Mouse (Mus musculus) spleen, embryonic (tissue): ENCODE measurements at regions not wholly inside any gene's neighbourhood (a gene's known extent, or its start where the extent isn't known, plus 50 kb on each side); places are given as distances from the start of the nearest gene placed in this dataset.
"Not testable (repeated sequence)": the region's sequence is repeated elsewhere in the genome, so short reads cannot be mapped to it uniquely, and the experiment has no call there.

ENCODE experiments used
- CTCF ChIA-PET: fragments of 350-600 bp; sonication (Branson Sonifier 250); formaldehyde crosslinking; loops from one replicate; lab custom pipeline; 2022; lab: Charles Lee

DNA sequence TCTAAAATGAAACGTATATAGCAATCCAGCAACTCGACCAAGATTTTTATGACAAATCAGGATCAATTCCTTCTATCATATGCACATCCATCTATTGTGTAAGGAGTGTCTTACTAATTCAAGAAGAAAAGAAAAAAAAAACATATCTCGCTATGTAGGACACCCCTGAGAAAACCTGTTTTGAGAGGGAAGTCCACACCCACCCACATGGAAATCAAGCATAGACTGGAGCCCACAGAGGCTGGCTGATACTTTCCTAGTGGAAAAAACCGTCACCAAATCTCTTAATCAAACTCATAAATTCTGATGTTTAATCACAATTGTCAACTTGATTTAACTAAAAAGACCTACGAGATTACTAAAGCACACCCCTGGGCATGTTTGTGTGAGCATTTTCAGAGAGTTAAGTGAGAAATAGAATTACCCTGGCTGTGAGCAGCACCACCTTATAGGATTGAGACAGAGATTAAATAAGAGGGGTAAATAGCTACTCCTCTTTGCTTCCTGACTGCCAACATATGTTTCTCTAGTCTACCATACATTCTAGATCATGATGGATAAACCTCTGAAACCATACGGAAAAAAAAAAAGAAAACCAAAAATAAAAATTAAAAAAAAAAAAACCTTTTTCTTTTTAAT lies 525.9 kb downstream of the Gm10283 start:
- CTCF ChIA-PET, result no interaction called here

DNA sequence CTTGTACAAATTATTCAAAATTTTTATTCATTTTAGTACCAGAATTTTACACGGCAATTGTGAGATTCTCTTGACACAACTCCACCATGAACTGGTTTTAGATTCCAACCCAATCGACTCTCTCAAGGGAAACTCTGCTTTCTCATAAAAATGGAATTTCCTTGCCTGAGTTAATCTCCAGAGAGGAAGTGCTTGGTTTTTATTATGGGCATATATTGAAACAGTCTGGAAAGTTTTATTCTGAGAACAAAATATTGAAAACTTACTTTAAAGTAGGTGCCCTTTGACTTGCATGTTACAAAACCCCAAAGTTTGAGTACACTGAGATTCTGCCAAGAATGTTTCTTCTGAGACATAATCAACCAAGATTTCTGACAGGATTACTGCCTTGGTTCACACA lies 537.6 kb downstream of the Gm10283 start:
- CTCF ChIA-PET, result interaction anchor here (0.6 kb wide), 1 partner anchor 15 kb away, joined by 5 read pairs; no protein-coding TSS in a partner anchor

DNA sequence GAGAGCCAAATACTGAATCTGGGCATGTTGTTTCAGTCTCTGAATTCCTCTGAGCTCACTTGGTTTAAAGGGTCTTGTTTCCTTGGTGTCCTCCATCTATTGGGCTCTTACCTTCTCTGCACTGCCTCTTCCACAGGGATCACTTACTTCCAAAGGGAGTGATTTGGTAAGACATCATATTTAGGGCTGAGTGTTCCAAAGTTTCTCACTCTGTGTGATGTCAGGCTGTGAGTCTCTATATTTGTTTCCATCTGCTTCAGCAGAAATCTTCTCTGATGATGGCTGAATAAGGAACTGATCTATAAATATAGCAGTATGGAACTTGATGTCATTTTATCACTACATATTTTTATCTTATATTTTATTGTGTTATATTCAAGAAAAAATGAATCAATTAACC lies 539.8 kb downstream of the Gm10283 start:
- CTCF ChIA-PET, result no interaction called here

DNA sequence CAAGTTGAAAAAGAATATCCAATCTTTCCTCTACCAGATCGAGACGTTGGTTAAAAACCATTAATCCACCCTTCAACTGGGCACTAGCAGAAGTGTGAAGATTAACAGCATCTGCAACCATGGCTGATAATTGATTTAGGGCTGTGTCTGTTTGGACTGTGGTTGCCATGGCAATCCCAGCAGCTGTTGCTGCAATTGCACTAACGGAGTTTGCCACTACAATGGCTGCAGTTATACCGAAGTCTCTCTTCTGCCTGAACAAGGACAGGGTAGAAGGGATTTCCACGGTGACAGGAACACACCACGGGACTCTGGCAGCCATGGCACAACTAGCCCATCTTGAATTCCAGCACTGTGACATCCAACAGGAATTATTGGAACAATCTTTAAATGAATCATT lies 549.3 kb downstream of the Gm10283 start:
- CTCF ChIA-PET, result not testable (repeated sequence)

DNA sequence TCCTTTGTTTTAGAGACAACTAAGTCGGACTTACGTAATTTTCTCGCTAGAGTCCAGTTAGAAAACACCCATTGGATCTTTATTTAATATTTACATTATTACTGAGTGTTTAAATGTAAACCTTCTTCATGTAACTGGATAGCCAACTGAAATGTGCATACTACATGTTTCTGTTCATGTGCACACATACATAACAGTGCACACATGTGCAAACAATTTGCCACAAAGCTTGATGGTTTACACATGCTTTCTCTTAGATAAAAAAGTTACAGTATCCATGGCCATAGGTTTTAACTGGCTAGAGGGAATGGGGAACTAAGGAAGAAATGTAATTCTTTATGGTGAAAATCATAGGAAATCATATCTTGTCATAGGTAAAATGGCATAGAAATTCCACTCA lies 596.2 kb downstream of the Gm10283 start:
- CTCF ChIA-PET, result no interaction called here
